Mouse (Mus musculus): ENCODE data around the gene Glis2.

The Glis2 gene

GRCm38 (mm10) chr16:4640267-4641005, 45.9 kb downstream of the Glis2 start:
- no peak for DNase-seq (ENCODE audit: low spot score)

- no peak for DNase-seq (ENCODE audit: low spot score)
Measured at GRCm38 (mm10) chr16:4641119-4641838, 46.8 kb downstream of the Glis2 start.

GRCm38 (mm10) chr16:4642190-4642589, 47.7 kb downstream of the Glis2 start:
- peak; percentile 58 for DNase-seq (ENCODE audit: low spot score)

GRCm38 (mm10) chr16:4642937-4643336, 48.4 kb downstream of the Glis2 start:
- no peak for DNase-seq (ENCODE audit: low spot score)

- peak; percentile 61 for DNase-seq (ENCODE audit: low spot score)
Measured at GRCm38 (mm10) chr16:4643670-4644419, 49.3 kb downstream of the Glis2 start.

GRCm38 (mm10) chr16:4645867-4646266, 51.4 kb downstream of the Glis2 start:
- no peak for DNase-seq (ENCODE audit: low spot score)

- no peak for DNase-seq (ENCODE audit: low spot score)
Measured at GRCm38 (mm10) chr16:4646831-4647230, 52.3 kb downstream of the Glis2 start.

GRCm38 (mm10) chr16:4647651-4648141, 53.2 kb downstream of the Glis2 start:
- DNase-seq (ENCODE audit: low spot score), result no peak

- no peak for DNase-seq (ENCODE audit: low spot score)
Measured at GRCm38 (mm10) chr16:4648416-4649023, 54.0 kb downstream of the Glis2 start.

- no peak for DNase-seq (ENCODE audit: low spot score)
Measured at GRCm38 (mm10) chr16:4649211-4649610, 54.7 kb downstream of the Glis2 start.

GRCm38 (mm10) chr16:4649692-4650091, 55.2 kb downstream of the Glis2 start:
- no peak for DNase-seq (ENCODE audit: low spot score)

GRCm38 (mm10) chr16:4650161-4650560, 55.6 kb downstream of the Glis2 start:
- no peak for DNase-seq (ENCODE audit: low spot score)

GRCm38 (mm10) chr16:4651081-4651480, 56.6 kb downstream of the Glis2 start:
- no peak for DNase-seq (ENCODE audit: low spot score)

- DNase-seq (ENCODE audit: low spot score), result no peak
Measured at GRCm38 (mm10) chr16:4651624-4652023, 57.1 kb downstream of the Glis2 start.

- no peak for DNase-seq (ENCODE audit: low spot score)
Measured at GRCm38 (mm10) chr16:4652707-4653416, 58.3 kb downstream of the Glis2 start.

- no peak for DNase-seq (ENCODE audit: low spot score)
Measured at GRCm38 (mm10) chr16:4654706-4655105, 60.2 kb downstream of the Glis2 start.

GRCm38 (mm10) chr16:4655251-4655734, 60.8 kb downstream of the Glis2 start:
- no peak for DNase-seq (ENCODE audit: low spot score)

- no peak for DNase-seq (ENCODE audit: low spot score)
Measured at GRCm38 (mm10) chr16:4655764-4656570, 61.5 kb downstream of the Glis2 start.

- DNase-seq (ENCODE audit: low spot score), result no peak
Measured at GRCm38 (mm10) chr16:4656571-4657081, 62.1 kb downstream of the Glis2 start.

- no peak for DNase-seq (ENCODE audit: low spot score)
Measured at GRCm38 (mm10) chr16:4658781-4659245, 64.3 kb downstream of the Glis2 start.

Measured in left cerebral cortex, adult 11 months (tissue).